9 mouse cellular contexts compared by ENCODE assay signal in genomic region chr10:34208031-34208430, GRCm38 (mm10). TPM values are rescaled to one million over a fixed set of nuclear protein-coding genes. Genes with fewer than 3 reads are reported as not detected.
DNase-seq lines count a peak whose midpoint lies in the region; ATAC-seq lines count a peak whose summit lies in the region.
"Had no signal": no experiment of that assay in that cellular context is flagged by ENCODE, and none has a peak within 500 bp of the region (broad histone marks: within the 10 kb centered on the region; RNA-seq: fewer than 3 reads in every experiment).

No protein-coding gene starts in this region.

- no peak for DNase-seq in heart, postnatal 10 days
- DNase-seq in embryonic facial prominence, embryonic 10.5 days (ENCODE audit: low spot score), result peak; percentile 38
- no peak for DNase-seq in intestine, embryonic 14.5 days (ENCODE audit: low spot score)
- DNase-seq in frontal cortex, postnatal 10 days (ENCODE audit: low spot score in 2 of 2), result no peak
- DNase-seq in kidney, postnatal 36 days, result no peak
- no peak for DNase-seq in left cerebral cortex, postnatal 36 days (ENCODE audit: low spot score in 2 of 2)

- peak overlapping the region; percentile 74 for H3K4me3 ChIP-seq in heart, embryonic 15.5 days
- H3K4me3 ChIP-seq in embryonic facial prominence, embryonic 10.5 days, result peak overlapping the region; percentile 91
- peak overlapping the region; percentile 84 for H3K4me3 ChIP-seq in intestine, embryonic 14.5 days (ENCODE audit: low read depth, low read length)
- H3K4me3 ChIP-seq in midbrain, embryonic 16.5 days (ENCODE audit: low read depth, low read length), result peak overlapping the region; percentile 89

- H3K4me2 ChIP-seq in heart, embryonic 15.5 days, result peak overlapping the region; percentile 90
- H3K4me2 ChIP-seq in intestine, embryonic 14.5 days (ENCODE audit: low read length), result peak overlapping the region; percentile 74
- peak overlapping the region; percentile 89 for H3K4me2 ChIP-seq in midbrain, embryonic 16.5 days (ENCODE audit: low read length)

- H3K27ac ChIP-seq in heart, embryonic 15.5 days, result peak overlapping the region; percentile 86
- H3K27ac ChIP-seq in embryonic facial prominence, embryonic 10.5 days (replicated peaks), result peak overlapping the region; percentile 98
- peak overlapping the region; percentile 95 for H3K27ac ChIP-seq in intestine, embryonic 14.5 days (ENCODE audit: low read depth)
- no peak overlapping the region for H3K27ac ChIP-seq in midbrain, embryonic 16.5 days (ENCODE audit: low read length)

- intact Hi-C loops in heart, postnatal 10 days (cut with DNase I), result loop anchor here (5.0 kb wide), 1 partner anchor 119 kb away; no protein-coding TSS in a partner anchor
- intact Hi-C loops in left cerebral cortex, postnatal 36 days (cut with DNase I), result loop anchor here (10.0 kb wide), 1 partner anchor 173 kb away; the partner anchor contains the start of gene Trappc3l

- H3K36me3 ChIP-seq in heart, embryonic 15.5 days, result no peaks in the 10 kb centered on the region
- H3K36me3 ChIP-seq in embryonic facial prominence, embryonic 10.5 days (replicated peaks), result peaks cover 9% of the 10 kb centered on the region; the same call in 1 of the 2 replicates
- H3K36me3 ChIP-seq in intestine, embryonic 14.5 days (ENCODE audit: control insufficient read depth, insufficient read depth, low read length), result no peaks in the 10 kb centered on the region
- H3K36me3 ChIP-seq in midbrain, embryonic 16.5 days (ENCODE audit: control insufficient read depth, insufficient read depth, low read length), result no peaks in the 10 kb centered on the region

- no peaks in the 10 kb centered on the region for H3K27me3 ChIP-seq in heart, embryonic 15.5 days
- H3K27me3 ChIP-seq in embryonic facial prominence, embryonic 10.5 days (replicated peaks; ENCODE audit: low read depth, poor library complexity, severe bottlenecking), result no peaks in the 10 kb centered on the region
- H3K27me3 ChIP-seq in intestine, embryonic 14.5 days (replicated peaks; ENCODE audit: control insufficient read depth, insufficient read depth, low read length), result no peaks in the 10 kb centered on the region
- no peaks in the 10 kb centered on the region for H3K27me3 ChIP-seq in midbrain, embryonic 16.5 days (ENCODE audit: control insufficient read depth, insufficient read depth, low read depth, low read length)

- 0 out of 2 replicates have a peak overlapping the region, but pooled peaks have one; percentile 80 for H3K9ac ChIP-seq in heart, embryonic 15.5 days
- peak overlapping the region; percentile 85 for H3K9ac ChIP-seq in intestine, embryonic 14.5 days (ENCODE audit: low read length)
- peak overlapping the region; percentile 96; the same call in 1 of the 2 replicates for H3K9ac ChIP-seq in midbrain, embryonic 16.5 days (ENCODE audit: low read depth, low read length)

- peaks cover 5% of the 10 kb centered on the region for H3K4me1 ChIP-seq in heart, embryonic 15.5 days (replicated peaks)
- peaks cover 34% of the 10 kb centered on the region for H3K4me1 ChIP-seq in embryonic facial prominence, embryonic 10.5 days
- peaks cover 3% of the 10 kb centered on the region; the same call in 1 of the 2 replicates for H3K4me1 ChIP-seq in intestine, embryonic 14.5 days (replicated peaks; ENCODE audit: control insufficient read depth, insufficient read depth, low read length)
- 0 out of 2 replicates have a peak, but pooled peaks cover 2% of the 10 kb centered on the region for H3K4me1 ChIP-seq in midbrain, embryonic 16.5 days (ENCODE audit: control insufficient read depth, insufficient read depth, low read length)

- WGBS in heart, embryonic 15.5 days, result 15% methylated on average over 13 of the region's 13 CpGs
- 3% methylated on average over 13 of the region's 13 CpGs for WGBS in embryonic facial prominence, embryonic 10.5 days
- WGBS in intestine, embryonic 14.5 days, result 7% methylated on average over 13 of the region's 13 CpGs
- WGBS in midbrain, embryonic 16.5 days, result 3% methylated on average over 13 of the region's 13 CpGs

- no peak for ATAC-seq in heart, embryonic 15.5 days (replicated peaks; ENCODE audit: insufficient number of reproducible peaks, insufficient read depth, low FRiP score, low read depth)
- no peak for ATAC-seq in intestine, embryonic 14.5 days (replicated peaks; ENCODE audit: low FRiP score, low TSS enrichment, low read depth)
- no peak for ATAC-seq in midbrain, embryonic 16.5 days

- no peaks in the 10 kb centered on the region for H3K9me3 ChIP-seq in heart, embryonic 15.5 days (replicated peaks)
- H3K9me3 ChIP-seq in embryonic facial prominence, embryonic 10.5 days, result no peaks in the 10 kb centered on the region
- no peaks in the 10 kb centered on the region for H3K9me3 ChIP-seq in intestine, embryonic 14.5 days (ENCODE audit: control insufficient read depth, low read length)
- no peaks in the 10 kb centered on the region for H3K9me3 ChIP-seq in midbrain, embryonic 16.5 days (replicated peaks; ENCODE audit: control insufficient read depth, low read length, poor library complexity, severe bottlenecking)

RNA-seq across cellular contexts. Expression of gene Dse, which starts 0.5 kb away (rescaled TPM):
- 12.4 and 16.1 TPM in 2 replicates for polyA plus RNA-seq in heart, embryonic 15.5 days (2015; fragmentation: Nextera tagmentation; extraction: Ambion mirVana)
- total RNA-seq in heart, postnatal 10 days (2021), result 1 to 10 TPM; 8.6 to 10.0 TPM
- 29.1 and 33.6 TPM in 2 replicates for polyA plus RNA-seq in embryonic facial prominence, embryonic 10.5 days (2016; fragmentation: Nextera tagmentation; extraction: Ambion mirVana)
- polyA plus RNA-seq in intestine, embryonic 14.5 days (2014; fragmentation: Nextera tagmentation; extraction: Ambion mirVana), result 22.3 and 24.1 TPM in 2 replicates
- 6.1 and 6.7 TPM in 2 replicates for polyA plus RNA-seq in midbrain, embryonic 16.5 days (2015; fragmentation: Nextera tagmentation; extraction: Ambion mirVana)
- total RNA-seq in left cerebral cortex, postnatal 36 days (2021), result 10 to 100 TPM in 1 of 2 experiments, 1 to 10 TPM in 1; 6.5 to 10.5 TPM
- total RNA-seq: MEL had no signal
